Mouse (Mus musculus): Measurements from ENCODE around the gene Hoxa9. TPM values are rescaled to one million over a fixed set of nuclear protein-coding genes. Genes with fewer than 3 reads are reported as not detected.
A peak's percentile ranks its signal among the peaks of the same experiment; 100 is the strongest.

The Hoxa9 gene
- polyA plus RNA-seq, 1 experiment from 2014 or later = 0.26 TPM

DNA sequence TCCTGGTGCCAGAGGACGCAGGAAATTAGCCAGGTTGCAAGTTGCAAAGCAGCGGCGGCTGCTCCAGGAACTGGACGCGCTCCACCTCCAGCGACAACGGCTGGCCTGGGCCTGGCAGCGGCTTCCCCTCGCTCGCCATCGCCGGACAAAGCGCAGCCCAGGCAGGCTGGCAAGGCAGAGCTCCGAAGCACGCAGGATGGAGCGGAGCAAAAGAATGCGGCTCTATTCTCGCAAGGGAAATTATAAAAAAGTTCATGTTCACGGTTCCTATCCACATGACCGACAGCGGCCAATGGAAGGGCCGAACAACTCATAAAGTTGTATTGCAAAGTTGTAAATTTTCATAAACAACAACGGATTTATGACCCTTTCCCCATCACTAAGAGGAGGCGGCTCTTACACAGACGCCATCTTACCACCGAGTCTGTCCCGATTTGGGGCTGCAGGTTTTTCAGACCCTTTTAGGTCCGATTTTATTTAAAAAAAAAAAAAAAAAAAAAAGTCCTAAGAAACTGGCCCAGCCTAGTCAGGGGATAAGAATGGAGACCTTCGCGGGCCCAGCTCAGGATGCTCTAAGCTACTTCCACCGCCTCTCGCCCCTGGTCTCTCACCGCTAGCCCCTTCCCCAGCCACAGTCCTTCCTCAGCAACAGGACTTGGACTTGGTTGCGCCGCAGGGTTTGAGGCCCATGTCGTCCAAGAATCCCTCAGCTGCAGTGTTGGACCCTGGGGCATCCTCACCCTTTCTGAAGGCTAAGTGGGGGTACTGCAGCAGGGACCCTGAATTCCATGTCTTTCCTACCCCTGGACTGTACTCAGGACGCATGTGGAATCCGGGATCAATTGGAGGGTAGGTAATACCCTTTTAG is 17.5 kb downstream of the Hoxa9 start, which contains the start of the genes Hoxa3 and Gm28308:
TSS of gene Hoxa3 (minus strand) at position 218 of the 868 bp plus-strand sequence.
TSS of gene Gm28308 (minus strand) at position 221 of the 868 bp plus-strand sequence.
- H3K4me1 ChIP-seq (ENCODE audit: insufficient read depth) = peaks cover 8% of the 10 kb centered on the region
- H3K27ac ChIP-seq (ENCODE audit: low read depth) = no peak within 1 kb of the TSS
- no peak for ATAC-seq
- TF ChIP-seq EP300 (IDR thresholded peaks at IDR 0.05; ENCODE audit: low read depth) (no peak), CTCF (IDR thresholded peaks at IDR 0.05; ENCODE audit: low read depth) (no peak)
- peaks cover 98% of the 10 kb centered on the region for H3K27me3 ChIP-seq (ENCODE audit: insufficient read depth, low read length)
- WGBS (ENCODE audit: insufficient replicate concordance) = 4% methylated on average over 38 of the region's 38 CpGs
- peak within 1 kb of the TSS; percentile 35 for H3K4me3 ChIP-seq (ENCODE audit: low read depth, low read length)
- H3K4me2 ChIP-seq (ENCODE audit: low read depth, low read length) = peak within 1 kb of the TSS; percentile 49
- no peak for DNase-seq
- no peaks in the 10 kb centered on the region for H3K9me3 ChIP-seq (ENCODE audit: low read length)
- H3K36me3 ChIP-seq (replicated peaks; ENCODE audit: insufficient read depth, low read length) = no peaks in the 10 kb centered on the region
- H3K9ac ChIP-seq (replicated peaks) = no peak within 1 kb of the TSS

- Histone ChIP-seq H3K36me3 (replicated peaks; ENCODE audit: insufficient read depth, low read length) (no peaks in the 10 kb centered on the region), H3K9me3 (ENCODE audit: low read length) (no peaks in the 10 kb centered on the region), H3K27me3 (ENCODE audit: insufficient read depth, low read length) (peaks cover 98% of the 10 kb centered on the region), H3K4me3 (ENCODE audit: low read depth, low read length) (peak overlapping the region; percentile 35), H3K9ac (replicated peaks) (no peak overlapping the region), H3K27ac (ENCODE audit: low read depth) (no peak overlapping the region), H3K4me2 (ENCODE audit: low read depth, low read length) (peak overlapping the region; percentile 49), H3K4me1 (ENCODE audit: insufficient read depth) (peaks cover 9% of the 10 kb centered on the region)
- DNase-seq = no peak
- ATAC-seq = no peak
- no peak for TF ChIP-seq EP300 (IDR thresholded peaks at IDR 0.05; ENCODE audit: low read depth)
- no peak for TF ChIP-seq CTCF (IDR thresholded peaks at IDR 0.05; ENCODE audit: low read depth)
- 2% methylated on average over 22 of the region's 22 CpGs for WGBS (ENCODE audit: insufficient replicate concordance)
Observed at GRCm38 (mm10) chr6:52212556-52213118, 18.3 kb downstream of the Hoxa9 start.

DNA sequence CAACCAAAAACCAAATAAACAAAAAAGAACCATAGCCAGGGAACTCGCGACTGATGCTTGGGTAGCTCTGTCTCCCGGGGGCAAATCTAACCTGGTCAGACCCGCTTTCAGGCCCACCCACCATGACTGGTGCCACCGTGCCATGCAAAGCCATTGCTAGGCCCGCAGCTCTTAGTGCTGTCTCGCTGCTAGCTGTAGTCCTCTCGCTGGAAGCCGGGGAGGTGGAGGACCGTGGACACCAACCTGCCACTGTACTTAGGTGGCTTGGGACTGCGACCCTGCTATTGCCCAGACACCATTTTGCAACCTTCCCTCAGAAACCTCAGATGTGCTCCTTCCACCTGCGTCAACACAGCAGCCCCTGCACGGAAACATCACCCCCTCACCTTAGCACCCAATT is 18.9 kb downstream of the Hoxa9 start:
- H3K36me3 ChIP-seq (replicated peaks; ENCODE audit: insufficient read depth, low read length) = no peaks in the 10 kb centered on the region
- H3K9me3 ChIP-seq (ENCODE audit: low read length) = no peaks in the 10 kb centered on the region
- 2% methylated on average over 13 of the region's 13 CpGs for WGBS (ENCODE audit: insufficient replicate concordance)
- no peak overlapping the region for H3K27ac ChIP-seq (ENCODE audit: low read depth)
- peaks cover 4% of the 10 kb centered on the region; the same call in 1 of the 2 replicates for H3K4me1 ChIP-seq (ENCODE audit: insufficient read depth)
- DNase-seq = no peak
- H3K4me2 ChIP-seq (ENCODE audit: low read depth, low read length) = peak overlapping the region; percentile 49
- H3K27me3 ChIP-seq (ENCODE audit: insufficient read depth, low read length) = peaks cover 98% of the 10 kb centered on the region
- no peak for ATAC-seq
- peak overlapping the region; percentile 6; the same call in 1 of the 2 replicates for H3K4me3 ChIP-seq (ENCODE audit: low read depth, low read length)
- no peak overlapping the region for H3K9ac ChIP-seq (replicated peaks)
- no peak for TF ChIP-seq CTCF (IDR thresholded peaks at IDR 0.05; ENCODE audit: low read depth)
- no peak for TF ChIP-seq EP300 (IDR thresholded peaks at IDR 0.05; ENCODE audit: low read depth)

GRCm38 (mm10) chr6:52211170-52211935 is 19.5 kb downstream of the Hoxa9 start:
- Histone ChIP-seq H3K4me1 (ENCODE audit: insufficient read depth) (peaks cover 2% of the 10 kb centered on the region; the same call in 1 of the 2 replicates), H3K9ac (replicated peaks) (no peak overlapping the region), H3K4me3 (ENCODE audit: low read depth, low read length) (peak overlapping the region; percentile 6; the same call in 1 of the 2 replicates), H3K4me2 (ENCODE audit: low read depth, low read length) (peak overlapping the region; percentile 49), H3K36me3 (replicated peaks; ENCODE audit: insufficient read depth, low read length) (no peaks in the 10 kb centered on the region), H3K27ac (ENCODE audit: low read depth) (no peak overlapping the region), H3K9me3 (ENCODE audit: low read length) (no peaks in the 10 kb centered on the region), H3K27me3 (ENCODE audit: insufficient read depth, low read length) (peaks cover 98% of the 10 kb centered on the region)
- WGBS (ENCODE audit: insufficient replicate concordance) = 3% methylated on average over 37 of the region's 37 CpGs
- DNase-seq (peak; percentile 72), ATAC-seq (peak; percentile 71)
- TF ChIP-seq CTCF (IDR thresholded peaks at IDR 0.05; ENCODE audit: low read depth) (peak; percentile 75), EP300 (IDR thresholded peaks at IDR 0.05; ENCODE audit: low read depth) (no peak)

GRCm38 (mm10) chr6:52209685-52210046 is 21.2 kb downstream of the Hoxa9 start:
- H3K4me3 ChIP-seq (ENCODE audit: low read depth, low read length) = no peak overlapping the region
- WGBS (ENCODE audit: insufficient replicate concordance) = 26% methylated on average over 12 of the region's 12 CpGs
- H3K9ac ChIP-seq (replicated peaks) = no peak overlapping the region
- no peak overlapping the region for H3K27ac ChIP-seq (ENCODE audit: low read depth)
- TF ChIP-seq CTCF (IDR thresholded peaks at IDR 0.05; ENCODE audit: low read depth) = no peak
- no peak for TF ChIP-seq EP300 (IDR thresholded peaks at IDR 0.05; ENCODE audit: low read depth)
- H3K27me3 ChIP-seq (ENCODE audit: insufficient read depth, low read length) = peaks cover 97% of the 10 kb centered on the region
- DNase-seq (no peak), ATAC-seq (no peak)
- H3K9me3 ChIP-seq (ENCODE audit: low read length) = no peaks in the 10 kb centered on the region
- H3K36me3 ChIP-seq (replicated peaks; ENCODE audit: insufficient read depth, low read length) = no peaks in the 10 kb centered on the region
- no peak overlapping the region for H3K4me2 ChIP-seq (ENCODE audit: low read depth, low read length)
- peaks cover 2% of the 10 kb centered on the region; the same call in 1 of the 2 replicates for H3K4me1 ChIP-seq (ENCODE audit: insufficient read depth)
